Mouse (Mus musculus) heart, embryonic 14.5 days (tissue): ENCODE data around the gene Insyn1. TPM values are rescaled to one million over a fixed set of nuclear protein-coding genes. Genes with fewer than 3 reads are reported as not detected.
A peak's percentile ranks its signal among the peaks of the same experiment; 100 is the strongest.

Source experiments
- ATAC-seq: fragments of 200-750 bp; cut with Nextera tagmentation; 2 replicates; pipeline ENCODE4 v1.8.0; 2017; ENCODE audit warnings: low read depth, moderate TSS enrichment; ENCODE audit not compliant: insufficient number of reproducible peaks, insufficient read depth, low FRiP score
- H3K27ac ChIP-seq, 2 experiments: fragments of 200-500 bp in 1 of 2; fragments of 300-500 bp in 1 of 2; sonication (generic) in 1 of 2; replicated peaks in 1 of 2; 2 replicates each; pipeline ENCODE4 v1.5.1; 2012 to 2014; ENCODE audit warnings: low read depth in 2 of 2, low read length in 2 of 2, control low read depth in 1 of 2, mild to moderate bottlenecking in 1 of 2, mixed read lengths in 1 of 2; ENCODE audit not compliant: control insufficient read depth in 1 of 2, insufficient read depth in 1 of 2
- H3K27me3 ChIP-seq: fragments of 300-500 bp; sonication (generic); 2 replicates; pipeline ENCODE4 v1.6.1; 2014; ENCODE audit warnings: mild to moderate bottlenecking, low read length, control low read depth; ENCODE audit not compliant: control insufficient read depth, insufficient read depth
- H3K36me3 ChIP-seq: fragments of 300-500 bp; sonication (generic); 2 replicates; pipeline ENCODE4 v1.6.1; 2014; ENCODE audit warnings: mild to moderate bottlenecking, control low read depth, low read length, mixed read lengths; ENCODE audit not compliant: control insufficient read depth, insufficient read depth
- H3K4me1 ChIP-seq, 2 experiments: fragments of 200-500 bp in 1 of 2; fragments of 300-500 bp in 1 of 2; sonication (generic) in 1 of 2; 2 replicates each; pipeline ENCODE4 v1.6.1; 2012 to 2014; ENCODE audit warnings: low read length in 2 of 2, control low read depth in 1 of 2, mixed read lengths in 1 of 2; ENCODE audit not compliant: control insufficient read depth in 2 of 2, insufficient read depth in 2 of 2
- H3K4me2 ChIP-seq: fragments of 300-500 bp; sonication (generic); 2 replicates; pipeline ENCODE4 v1.6.1; 2014; ENCODE audit warnings: mild to moderate bottlenecking, low read length
- H3K4me3 ChIP-seq, 2 experiments: fragments of 200-500 bp in 1 of 2; fragments of 300-500 bp in 1 of 2; sonication (generic) in 1 of 2; 2 replicates each; pipeline ENCODE4 v1.5.1; 2012 to 2014; ENCODE audit warnings: low read length in 2 of 2, mild to moderate bottlenecking in 2 of 2, control low read depth in 1 of 2, low read depth in 1 of 2, moderate library complexity in 1 of 2; ENCODE audit not compliant: control insufficient read depth in 1 of 2, insufficient read depth in 1 of 2
- H3K9ac ChIP-seq: fragments of 300-500 bp; sonication (generic); 2 replicates; pipeline ENCODE4 v1.6.1; 2014; ENCODE audit warnings: mild to moderate bottlenecking, low read length
- H3K9me3 ChIP-seq: fragments of 300-500 bp; sonication (generic); 2 replicates; pipeline ENCODE4 v1.6.1; 2016; ENCODE audit warnings: low read length, control low read depth; ENCODE audit not compliant: control insufficient read depth
- WGBS: fragments of 180-500 bp; shearing (Covaris S2); extraction: QIAGEN DNeasy Blood & Tissue Kit; methylation state at CpG from one replicate; pipeline ENCODE4 v1.1.7; 2014; 5-methylcytosine and 5-hydroxymethylcytosine counted together
- polyA plus RNA-seq: library from polyadenylated mRNA; unstranded; fragments of >200 nt; fragmentation: Nextera tagmentation; extraction: Ambion mirVana; gene quantifications from 2 replicates; pipeline ENCODE4 v1.2.1, GENCODE M21; 2014

Insyn1 gene
- polyA plus RNA-seq = 1.1 and 1.8 TPM in 2 replicates

- peaks cover 55% of the 10 kb centered on the region for H3K27me3 ChIP-seq
- peak; percentile 66 for ATAC-seq
Observed at GRCm38 (mm10) chr9:58487851-58488801, at the start of gene Insyn1. Insyn1 (plus strand) TSS chr9:58488603.

DNA sequence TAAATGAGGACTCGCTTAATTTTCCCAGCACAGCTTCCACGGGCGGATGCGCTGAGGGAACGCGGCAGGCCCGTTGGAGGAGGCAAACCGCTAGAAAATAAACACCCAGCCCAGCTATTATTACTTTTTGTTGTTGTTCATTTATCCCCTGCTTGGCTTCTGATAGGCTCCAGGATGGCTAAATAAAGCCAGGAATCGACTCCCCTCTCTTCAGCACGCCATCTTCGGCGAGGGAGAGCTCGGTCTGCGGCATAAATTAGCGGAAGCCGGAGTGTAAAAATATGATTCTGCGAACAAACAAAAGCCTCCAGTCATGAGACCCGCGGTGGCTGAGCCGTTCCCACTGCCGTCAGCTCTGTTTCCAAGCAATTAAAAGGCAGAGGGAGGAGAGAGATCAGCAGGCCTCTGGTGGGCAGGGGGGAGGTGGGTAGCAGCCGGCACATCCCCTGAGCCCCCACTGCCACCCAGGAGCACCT is 49.4 kb upstream of the Insyn1 start:
- Histone ChIP-seq H3K4me1 (no peaks in the 10 kb centered on the region; a peak in 1 of 4 replicates), H3K9ac (no peak overlapping the region), H3K36me3 (no peaks in the 10 kb centered on the region), H3K4me2 (no peak overlapping the region), H3K4me3 (no peak overlapping the region), H3K27ac (no peak overlapping the region), H3K9me3 (no peaks in the 10 kb centered on the region), H3K27me3 (no peaks in the 10 kb centered on the region)
- WGBS = 85% methylated on average over 22 of the region's 22 CpGs
- ATAC-seq = no peak

More at GRCm38 (mm10) chr9:58487851-58488801, at the start of gene Insyn1:
- WGBS = under 1% methylated on average over 97 of the region's 104 CpGs
- Histone ChIP-seq H3K4me2 (peak within 1 kb of the TSS; percentile 100), H3K9me3 (no peaks in the 10 kb centered on the region), H3K27ac (peak within 1 kb of the TSS; percentile 17 to 68; a peak in 3 of 4 replicates), H3K9ac (peak within 1 kb of the TSS; percentile 80), H3K4me1 (peaks cover 8 to 16% of the 10 kb centered on the region in 2 experiments; a peak in 3 of 4 replicates), H3K36me3 (no peaks in the 10 kb centered on the region), H3K4me3 (peak within 1 kb of the TSS; percentile 66 to 75)

GRCm38 (mm10) chr9:58440100-58440499 is 48.3 kb upstream of the Insyn1 start:
- H3K9ac ChIP-seq = no peak overlapping the region
- 83% methylated on average over 6 of the region's 6 CpGs for WGBS
- ATAC-seq = no peak

DNA sequence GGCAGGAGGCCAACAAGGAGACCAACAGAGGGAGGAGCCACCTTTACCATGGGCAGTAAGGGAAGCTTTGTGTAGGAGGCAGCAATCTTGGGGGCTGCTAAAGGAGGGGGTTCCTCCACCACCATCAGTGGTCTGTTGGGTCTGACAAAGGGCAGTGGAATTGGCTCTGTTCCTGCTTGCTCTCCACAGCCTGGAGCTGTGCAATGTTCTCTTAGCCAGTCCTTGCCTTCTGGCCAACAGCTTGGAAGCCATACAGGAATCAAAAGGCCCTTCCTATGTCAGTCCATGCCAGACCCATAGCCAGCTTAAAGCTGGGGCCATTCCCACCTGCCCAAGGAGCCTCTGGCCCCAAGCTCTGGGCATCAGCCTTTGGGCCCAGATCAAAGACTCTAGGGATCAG is 47.8 kb upstream of the Insyn1 start:
- no peaks in the 10 kb centered on the region for H3K9me3 ChIP-seq
- no peaks in the 10 kb centered on the region for H3K36me3 ChIP-seq

More at GRCm38 (mm10) chr9:58440100-58440499, 48.3 kb upstream of the Insyn1 start:
- Histone ChIP-seq H3K27ac (no peak overlapping the region), H3K4me2 (no peak overlapping the region), H3K36me3 (no peaks in the 10 kb centered on the region), H3K4me3 (no peak overlapping the region), H3K4me1 (no peaks in the 10 kb centered on the region; a peak in 1 of 4 replicates), H3K27me3 (no peaks in the 10 kb centered on the region), H3K9me3 (no peaks in the 10 kb centered on the region)

DNA sequence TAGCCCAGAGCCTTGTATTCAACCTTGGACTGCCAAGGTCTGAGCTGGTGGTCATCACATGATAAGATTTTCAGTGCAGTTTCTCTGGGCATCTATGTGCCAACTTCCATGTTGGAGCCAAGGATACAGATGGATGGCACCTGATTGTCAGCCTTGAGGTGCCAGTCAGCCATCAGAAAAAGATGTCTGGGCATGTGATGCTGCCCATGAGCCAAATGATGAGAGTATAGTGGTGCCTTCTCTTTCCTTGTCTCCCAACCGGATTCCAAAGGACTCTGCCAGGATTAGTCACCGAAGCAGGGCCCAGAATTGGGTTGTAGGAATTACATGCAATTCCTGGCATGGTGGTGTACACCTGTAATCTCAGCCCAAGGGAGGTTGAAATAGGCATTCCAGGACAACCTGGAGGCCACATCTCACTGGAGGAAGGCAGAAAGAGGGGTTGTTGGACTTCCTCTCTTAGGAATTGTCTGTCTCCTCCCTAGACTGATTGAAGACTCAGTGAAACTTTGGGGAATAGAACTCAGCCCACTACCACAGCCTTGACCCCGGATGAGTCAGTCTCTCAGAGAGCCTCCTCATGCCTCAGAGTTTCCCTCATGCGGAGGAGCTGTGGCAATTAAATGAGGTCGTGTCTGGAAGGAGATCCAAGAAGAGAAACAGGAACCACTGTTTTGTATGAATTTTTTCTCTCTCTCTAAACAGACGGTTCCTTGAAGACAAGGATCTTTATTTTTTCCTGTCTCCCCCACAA is 46.9 kb upstream of the Insyn1 start:
- WGBS = 47% methylated on average over 6 of the region's 6 CpGs
- no peak overlapping the region for H3K4me2 ChIP-seq
- ATAC-seq = no peak
- no peaks in the 10 kb centered on the region for H3K27me3 ChIP-seq
- no peak overlapping the region for H3K9ac ChIP-seq
- H3K4me3 ChIP-seq = no peak overlapping the region
- H3K36me3 ChIP-seq = no peaks in the 10 kb centered on the region
- H3K9me3 ChIP-seq = no peaks in the 10 kb centered on the region
- no peaks in the 10 kb centered on the region; a peak in 1 of 4 replicates for H3K4me1 ChIP-seq
- no peak overlapping the region for H3K27ac ChIP-seq

More for the DNA sequence above, 47.8 kb upstream of the Insyn1 start:
- Histone ChIP-seq H3K27ac (no peak overlapping the region), H3K9ac (no peak overlapping the region), H3K4me3 (no peak overlapping the region), H3K4me1 (no peaks in the 10 kb centered on the region; a peak in 1 of 4 replicates), H3K4me2 (no peak overlapping the region), H3K27me3 (no peaks in the 10 kb centered on the region)
- ATAC-seq = no peak

DNA sequence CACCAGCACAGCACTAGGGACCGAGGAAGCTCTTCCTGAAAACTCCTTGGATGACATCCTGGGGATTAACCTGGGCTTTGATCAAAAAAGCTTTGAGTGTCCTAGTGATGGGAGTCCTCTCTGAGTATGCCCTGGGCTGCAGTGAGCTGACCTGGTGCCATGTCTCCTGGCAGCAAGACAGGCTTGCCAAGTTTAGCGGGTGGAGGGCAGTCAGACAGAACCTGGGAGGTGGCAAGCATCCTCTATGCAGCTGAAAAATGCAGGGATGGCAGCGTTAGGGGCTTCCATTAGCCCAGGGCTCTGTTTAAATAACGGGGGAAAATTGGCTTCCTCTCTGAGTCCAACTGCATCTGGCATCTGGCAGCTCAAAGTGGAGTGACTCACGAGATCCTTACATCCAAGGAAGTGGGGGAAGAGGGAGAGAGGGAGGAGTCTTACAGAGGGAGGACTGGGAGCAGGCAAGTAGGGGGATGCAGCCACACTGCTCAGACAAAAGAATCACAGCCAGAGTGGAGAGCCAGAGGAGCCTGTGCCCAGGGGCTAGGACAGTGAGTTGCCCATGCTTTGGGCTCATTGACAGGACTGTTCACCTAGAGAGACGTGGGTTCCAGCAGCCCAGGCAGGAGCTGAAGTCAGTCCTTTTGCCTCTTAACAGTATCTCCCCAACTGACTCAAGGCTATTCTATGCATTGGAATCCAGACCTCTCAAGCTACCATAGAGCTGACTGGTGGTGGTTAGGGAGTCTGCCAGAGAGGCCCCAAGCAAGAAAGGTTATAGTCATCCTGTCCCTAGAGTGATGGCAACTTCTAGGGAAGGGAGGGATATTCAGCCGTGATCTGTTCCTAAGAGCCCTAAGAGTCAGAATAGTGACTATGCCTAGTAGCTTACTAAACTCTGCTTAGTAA is 46.0 kb upstream of the Insyn1 start:
- Histone ChIP-seq H3K4me2 (no peak overlapping the region), H3K4me1 (no peaks in the 10 kb centered on the region; a peak in 1 of 4 replicates), H3K27ac (no peak overlapping the region; a peak in 1 of 4 replicates), H3K9me3 (no peaks in the 10 kb centered on the region), H3K4me3 (no peak overlapping the region), H3K27me3 (no peaks in the 10 kb centered on the region), H3K36me3 (no peaks in the 10 kb centered on the region), H3K9ac (no peak overlapping the region)
- ATAC-seq = no peak
- WGBS = 39% methylated on average over 7 of the region's 7 CpGs
